Mouse (Mus musculus) CH12.LX (cell line): ENCODE data around the gene Gm20388. TPM values are rescaled to one million over a fixed set of nuclear protein-coding genes. Genes with fewer than 3 reads are reported as not detected.

Source experiments
- DNase-seq: peaks from one replicate; pipeline ENCODE4 v3.0.0-alpha.2; 2013; ENCODE audit errors: extremely low read depth
- H3K27ac ChIP-seq: 2 replicates; pipeline ENCODE4 v1.5.1; 2012; ENCODE audit warnings: low read depth, mild to moderate bottlenecking, control low read depth, moderate library complexity; ENCODE audit not compliant: insufficient read depth
- H3K27me3 ChIP-seq: replicated peaks from 2 replicates; pipeline ENCODE3; 2012; ENCODE audit warnings: inconsistent platforms
- H3K36me3 ChIP-seq, 2 experiments: replicated peaks in 1 of 2; 2 replicates each; pipeline versions ENCODE3 to v1.6.1; 2012; ENCODE audit warnings: inconsistent platforms in 1 of 2, low read length in 1 of 2, mild to moderate bottlenecking in 1 of 2, mixed read lengths in 1 of 2, moderate library complexity in 1 of 2; ENCODE audit not compliant: control insufficient read depth in 1 of 2, insufficient read depth in 1 of 2
- H3K4me1 ChIP-seq, 2 experiments: 2 replicates each; pipeline ENCODE4 v1.6.1; 2012; ENCODE audit warnings: inconsistent platforms in 1 of 2, moderate library complexity in 1 of 2; ENCODE audit not compliant: insufficient read depth in 2 of 2, control insufficient read depth in 1 of 2
- H3K4me2 ChIP-seq: 2 replicates; pipeline ENCODE4 v1.6.1; 2012; ENCODE audit warnings: low read depth, mild to moderate bottlenecking, control low read depth; ENCODE audit not compliant: poor library complexity, insufficient read depth, severe bottlenecking
- H3K4me3 ChIP-seq, 3 experiments: fragments of 150-350 bp in 1 of 3; sonication (generic) in 1 of 3; replicated peaks in 1 of 3; 2 replicates each; pipeline versions ENCODE3 to v1.5.1; 2011 to 2012; ENCODE audit warnings: low read depth in 2 of 3, low read length in 2 of 3, mild to moderate bottlenecking in 2 of 3, moderate library complexity in 2 of 3, control low read depth in 1 of 3, improper control_type of control experiment in 1 of 3, inconsistent platforms in 1 of 3, mixed read lengths in 1 of 3; ENCODE audit not compliant: poor library complexity in 1 of 3
- H3K79me2 ChIP-seq: replicated peaks from 2 replicates; pipeline ENCODE4 v1.6.1; 2012; ENCODE audit warnings: mild to moderate bottlenecking, moderate library complexity; ENCODE audit not compliant: control insufficient read depth, poor library complexity, insufficient read depth, severe bottlenecking; ENCODE audit errors: extremely low read depth
- H3K9ac ChIP-seq: 2 replicates; pipeline ENCODE4 v1.6.1; 2012; ENCODE audit warnings: low read depth, mild to moderate bottlenecking, control low read depth, moderate library complexity; ENCODE audit not compliant: insufficient read depth
- H3K9me3 ChIP-seq: replicated peaks from 2 replicates; pipeline ENCODE3; 2012; ENCODE audit warnings: low read length, inconsistent platforms, mixed read lengths
- BHLHE40 ChIP-seq: IDR thresholded peaks from 2 replicates; pipeline ENCODE4 v1.6.1; 2011; ENCODE audit warnings: mild to moderate bottlenecking, low read depth, low read length, improper control_type of control experiment
- CHD2 ChIP-seq: IDR thresholded peaks from 2 replicates; pipeline ENCODE4 v1.6.1; 2011; ENCODE audit warnings: low read length, improper control_type of control experiment
- CTCF ChIP-seq, 2 experiments: IDR thresholded peaks in 1 of 2; conservative IDR thresholded peaks in 1 of 2; 2 replicates each; pipeline ENCODE4 v1.5.1; 2011 to 2012; ENCODE audit warnings: low read depth in 2 of 2, low read length in 2 of 2, improper control_type of control experiment in 1 of 2, inconsistent platforms in 1 of 2, mild to moderate bottlenecking in 1 of 2, moderate library complexity in 1 of 2
- E2F4 ChIP-seq: IDR thresholded peaks from 2 replicates; pipeline ENCODE4 v1.6.1; 2011; ENCODE audit warnings: low read depth, low read length, improper control_type of control experiment; ENCODE audit not compliant: insufficient replicate concordance
- EP300 ChIP-seq: IDR thresholded peaks from 2 replicates; pipeline ENCODE4 v1.6.1; 2011; ENCODE audit warnings: low read length, improper control_type of control experiment
- IRF4 ChIP-seq: IDR thresholded peaks from 2 replicates; pipeline ENCODE4 v1.6.1; 2014; ENCODE audit warnings: low read depth, mild to moderate bottlenecking, inconsistent platforms, low read length, improper control_type of control experiment
- JUN ChIP-seq: IDR thresholded peaks from 2 replicates; pipeline ENCODE4 v1.6.1; 2011; ENCODE audit warnings: low read depth, mild to moderate bottlenecking, low read length, improper control_type of control experiment, moderate library complexity; ENCODE audit not compliant: insufficient read depth
- KAT2A ChIP-seq: IDR thresholded peaks from 2 replicates; pipeline ENCODE4 v1.6.1; 2012; ENCODE audit warnings: low read length, improper control_type of control experiment, inconsistent platforms; ENCODE audit not compliant: insufficient replicate concordance
- MAFK ChIP-seq: IDR thresholded peaks from 2 replicates; pipeline ENCODE4 v1.6.1; 2011; ENCODE audit warnings: low read length, improper control_type of control experiment; ENCODE audit not compliant: insufficient replicate concordance
- MAX ChIP-seq: IDR thresholded peaks from 2 replicates; pipeline ENCODE4 v1.6.1; 2011; ENCODE audit warnings: low read length, improper control_type of control experiment
- MAZ ChIP-seq: IDR thresholded peaks from 2 replicates; pipeline ENCODE4 v1.6.1; 2012; ENCODE audit warnings: low read depth, mild to moderate bottlenecking, inconsistent platforms, low read length, improper control_type of control experiment, moderate library complexity
- MEF2A ChIP-seq: IDR thresholded peaks from 2 replicates; pipeline ENCODE4 v1.6.1; 2014; ENCODE audit warnings: low read depth, mild to moderate bottlenecking, inconsistent platforms, low read length, improper control_type of control experiment, borderline replicate concordance
- MXI1 ChIP-seq: IDR thresholded peaks from 2 replicates; pipeline ENCODE4 v1.6.1; 2011; ENCODE audit warnings: mild to moderate bottlenecking, low read depth, low read length, improper control_type of control experiment
- MYC ChIP-seq: IDR thresholded peaks from 2 replicates; pipeline ENCODE4 v1.6.1; 2011; ENCODE audit warnings: low read depth, mild to moderate bottlenecking, improper control_type of control experiment, low read length
- NRF1 ChIP-seq: IDR thresholded peaks from 2 replicates; pipeline ENCODE4 v1.6.1; 2014; ENCODE audit warnings: low read depth, mild to moderate bottlenecking, inconsistent platforms, low read length, improper control_type of control experiment, moderate library complexity
- POLR2A ChIP-seq: IDR thresholded peaks from 2 replicates; pipeline ENCODE4 v1.6.1; 2011; ENCODE audit warnings: low read depth, mild to moderate bottlenecking, improper control_type of control experiment, low read length
- POLR2AphosphoS2 ChIP-seq: IDR thresholded peaks from 2 replicates; pipeline ENCODE4 v1.6.1; 2011; ENCODE audit warnings: low read depth, low read length, improper control_type of control experiment
- RAD21 ChIP-seq: IDR thresholded peaks from 2 replicates; pipeline ENCODE4 v1.6.1; 2011; ENCODE audit warnings: low read depth, mild to moderate bottlenecking, low read length, improper control_type of control experiment, moderate library complexity
- RCOR1 ChIP-seq: conservative IDR thresholded peaks from 2 replicates; pipeline ENCODE4 v1.6.1; 2012; ENCODE audit warnings: low read depth, mild to moderate bottlenecking, inconsistent platforms, low read length, improper control_type of control experiment
- SIN3A ChIP-seq: IDR thresholded peaks from 2 replicates; pipeline ENCODE4 v1.6.1; 2012; ENCODE audit warnings: low read length, improper control_type of control experiment, inconsistent platforms
- SMC3 ChIP-seq: IDR thresholded peaks from 2 replicates; pipeline ENCODE4 v1.6.1; 2011; ENCODE audit warnings: low read depth, low read length, improper control_type of control experiment
- TBP ChIP-seq: conservative IDR thresholded peaks from 2 replicates; pipeline ENCODE4 v1.6.1; 2011; ENCODE audit warnings: low read depth, low read length, improper control_type of control experiment
- TCF12 ChIP-seq: IDR thresholded peaks from 2 replicates; pipeline ENCODE4 v1.6.1; 2014; ENCODE audit warnings: low read depth, mild to moderate bottlenecking, inconsistent platforms, low read length, improper control_type of control experiment
- UBTF ChIP-seq: IDR thresholded peaks from 2 replicates; pipeline ENCODE4 v1.6.1; 2012; ENCODE audit warnings: low read depth, mild to moderate bottlenecking, inconsistent platforms, low read length, improper control_type of control experiment, moderate library complexity
- USF1 ChIP-seq: IDR thresholded peaks from 2 replicates; pipeline ENCODE4 v1.6.1; 2014; ENCODE audit warnings: low read depth, mild to moderate bottlenecking, inconsistent platforms, low read length, improper control_type of control experiment
- USF2 ChIP-seq: conservative IDR thresholded peaks from 2 replicates; pipeline ENCODE4 v1.6.1; 2011; ENCODE audit warnings: low read depth, low read length, improper control_type of control experiment
- ZMIZ1 ChIP-seq: IDR thresholded peaks from 2 replicates; pipeline ENCODE4 v1.6.1; 2012; ENCODE audit warnings: low read depth, mild to moderate bottlenecking, inconsistent platforms, low read length, improper control_type of control experiment
- dilution Hi-C: fragments of 300-500 bp; cut with MboI; formaldehyde crosslinking; loops from 2 replicates; pipeline ENCODE4 v1.14.3; 2020; ENCODE audit warnings: low sequenced_read_pairs; ENCODE audit not compliant: extremely low pct_unique_long_range_greater_than_20kb, extremely low pct_ligation_motif_present
- in situ Hi-C: fragments of 300-500 bp; cut with MboI; formaldehyde crosslinking; loops from 3 replicates; pipeline ENCODE4 v1.14.3; 2019; ENCODE audit warnings: low sequenced_read_pairs, low pct_ligation_motif_present, low pct_unique_long_range_greater_than_20kb, mixed read lengths
- polyA plus RNA-seq: library from polyadenylated mRNA; unstranded; fragments of >175 nt; gene quantifications from 2 replicates; pipeline ENCODE4 v1.2.1, GENCODE M21; 2012; ENCODE audit warnings: low read depth; ENCODE audit not compliant: insufficient read length
- total RNA-seq, 2 experiments: library from RNA; depleted of rRNA; stranded (reverse); fragments of 300-350 nt in 1 of 2; fragments of >200 nt in 1 of 2; gene quantifications; 2 replicates each; pipeline ENCODE4 v1.2.3; 2012 to 2014

The Gm20388 gene
- total and polyA plus RNA-seq, 3 experiments = 14.8 to 26.3 (median 22.2) TPM

- TF ChIP-seq POLR2AphosphoS2 (no peak), SMC3 (no peak), MAX (peak; percentile 71), E2F4 (no peak), IRF4 (no peak), TBP (no peak), EP300 (no peak), MAZ (no peak), RAD21 (no peak), ZMIZ1 (no peak), NRF1 (0 out of 2 replicates have a peak, but pooled peaks have one; percentile 6), MYC (peak; percentile 67), TCF12 (no peak), CHD2 (no peak)
- TF ChIP-seq, all 38 proteins: peak for 5
Observed at GRCm38 (mm10) chr8:121909148-121909541, 1998.5 kb downstream of the Gm20388 start (continued).

- dilution Hi-C loops = no loop called here
Observed at GRCm38 (mm10) chr8:121909663-121910062, 1999.0 kb downstream of the Gm20388 start.

More at GRCm38 (mm10) chr8:121909663-121910062, 1999.0 kb downstream of the Gm20388 start:
- in situ Hi-C loops = loop anchor here (5.0 kb wide), 1 partner anchor 57 kb away; no protein-coding TSS in a partner anchor
- peak overlapping the region; percentile 2; the same call in 1 of the 2 replicates for H3K4me2 ChIP-seq
- H3K4me3 ChIP-seq = no peak overlapping the region
- no peaks in the 10 kb centered on the region for H3K9me3 ChIP-seq
- TF ChIP-seq UBTF (no peak), MAFK (no peak), ZMIZ1 (no peak), BHLHE40 (peak; percentile 12; the same call in 1 of the 2 replicates), MAZ (peak; percentile 80), SIN3A (no peak), MAX (no peak), SMC3 (peak; percentile 78), MEF2A (0 out of 2 replicates have a peak, but pooled peaks have one; percentile 32), USF1 (no peak), CHD2 (no peak), CTCF (conservative IDR thresholded peaks at IDR 0.05 in 1 of 2, IDR thresholded peaks at IDR 0.05 in 1 of 2; ENCODE audit: low read depth in 2 of 2, low read length in 2 of 2) (peak; percentile 18 to 88; a peak in 2 of 4 replicates), JUN (no peak), KAT2A (no peak), RCOR1 (no peak), IRF4 (no peak), POLR2A (no peak), EP300 (no peak), NRF1 (no peak), MXI1 (peak; percentile 43), RAD21 (peak; percentile 77), USF2 (no peak)
- peak overlapping the region; percentile 85 for H3K9ac ChIP-seq
- peak overlapping the region; percentile 66; the same call in 1 of the 2 replicates for H3K27ac ChIP-seq
- H3K79me2 ChIP-seq = peaks cover 43% of the 10 kb centered on the region
- H3K4me1 ChIP-seq = peaks cover 38 to 59% of the 10 kb centered on the region in 2 experiments
- no peaks in the 10 kb centered on the region for H3K27me3 ChIP-seq
- peak; percentile 85 for DNase-seq
- peaks cover 11 to 19% of the 10 kb centered on the region in 2 experiments for H3K36me3 ChIP-seq
